Mouse (Mus musculus): ENCODE data around the gene Map6d1.

DNA sequence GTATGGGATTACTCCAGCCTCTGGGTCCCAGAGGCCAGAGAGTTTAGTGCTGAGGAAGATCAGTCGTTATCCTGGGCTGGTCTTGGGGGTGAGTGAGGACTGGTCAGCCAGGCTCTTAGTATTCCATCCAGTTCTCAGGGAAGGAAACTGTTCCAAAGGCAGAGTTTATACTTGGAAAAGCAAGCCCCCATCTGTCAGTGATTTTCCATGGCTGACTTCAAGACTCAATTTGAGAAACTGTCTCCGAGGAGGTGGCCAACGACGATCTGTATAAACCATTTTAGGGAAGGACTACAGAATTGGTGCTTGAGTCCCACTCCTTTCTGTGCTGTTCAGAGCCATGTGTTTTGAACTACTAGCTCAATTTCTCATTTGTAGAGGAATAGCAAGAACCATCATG, 2.5 kb downstream of the Map6d1 start:
- TF ChIP-seq CTCF (IDR thresholded peaks at IDR 0.05; ENCODE audit: low read depth, low read length) (no peak), POLR2A (IDR thresholded peaks at IDR 0.05; ENCODE audit: extremely low read depth, insufficient read depth, low read length) (no peak)
